Mouse (Mus musculus) midbrain, embryonic 16.5 days (tissue): ENCODE data around the gene Axdnd1. TPM values are rescaled to one million over a fixed set of nuclear protein-coding genes. Genes with fewer than 3 reads are reported as not detected.
"Not testable (repeated sequence)": the region's sequence is repeated elsewhere in the genome, so short reads cannot be mapped to it uniquely, and the experiment has no call there.

Experiments used
- ATAC-seq: fragments of 200-750 bp; cut with Nextera tagmentation; 2 replicates; pipeline ENCODE4 v1.8.0; 2017; ENCODE audit warnings: moderate TSS enrichment
- H3K27ac ChIP-seq: fragments of 300-500 bp; sonication (generic); 2 replicates; pipeline ENCODE4 v1.5.1; 2014; ENCODE audit warnings: mild to moderate bottlenecking, low read length, mixed read lengths
- H3K27me3 ChIP-seq: fragments of 300-500 bp; sonication (generic); 2 replicates; pipeline ENCODE4 v1.6.1; 2014; ENCODE audit warnings: low read depth, low read length, mixed read lengths; ENCODE audit not compliant: control insufficient read depth, insufficient read depth
- H3K36me3 ChIP-seq: fragments of 300-500 bp; sonication (generic); 2 replicates; pipeline ENCODE4 v1.6.1; 2014; ENCODE audit warnings: mild to moderate bottlenecking, low read length, moderate library complexity, mixed read lengths; ENCODE audit not compliant: control insufficient read depth, insufficient read depth
- H3K4me1 ChIP-seq: fragments of 300-500 bp; sonication (generic); 2 replicates; pipeline ENCODE4 v1.6.1; 2014; ENCODE audit warnings: mild to moderate bottlenecking, low read length, mixed read lengths; ENCODE audit not compliant: control insufficient read depth, insufficient read depth
- H3K4me2 ChIP-seq: fragments of 300-500 bp; sonication (generic); 2 replicates; pipeline ENCODE4 v1.6.1; 2014; ENCODE audit warnings: mild to moderate bottlenecking, low read length, mixed read lengths
- H3K4me3 ChIP-seq: fragments of 300-500 bp; sonication (generic); 2 replicates; pipeline ENCODE4 v1.5.1; 2014; ENCODE audit warnings: low read depth, mild to moderate bottlenecking, low read length, moderate library complexity, mixed read lengths
- H3K9ac ChIP-seq: fragments of 300-500 bp; sonication (generic); 2 replicates; pipeline ENCODE4 v1.6.1; 2014; ENCODE audit warnings: low read depth, low read length, mixed read lengths
- H3K9me3 ChIP-seq: fragments of 300-500 bp; sonication (generic); replicated peaks from 2 replicates; pipeline ENCODE4 v1.6.1; 2014; ENCODE audit warnings: mild to moderate bottlenecking, low read length, mixed read lengths; ENCODE audit not compliant: control insufficient read depth, poor library complexity, severe bottlenecking
- WGBS: fragments of 180-500 bp; shearing (Covaris S2); extraction: QIAGEN DNeasy Blood & Tissue Kit; methylation state at CpG from one replicate; pipeline ENCODE4 v1.1.7; 2014; 5-methylcytosine and 5-hydroxymethylcytosine counted together
- polyA plus RNA-seq: library from polyadenylated mRNA; unstranded; fragments of >200 nt; fragmentation: Nextera tagmentation; extraction: Ambion mirVana; gene quantifications from 2 replicates; pipeline ENCODE4 v1.2.1, GENCODE M21; 2015

The Axdnd1 gene
- polyA plus RNA-seq, 1 experiment from 2014 or later: 0.10 TPM

- Histone ChIP-seq H3K9me3 (no peaks in the 10 kb centered on the region), H3K4me1 (peaks cover 5% of the 10 kb centered on the region; the same call in 1 of the 2 replicates), H3K4me3 (no peak overlapping the region), H3K4me2 (no peak overlapping the region), H3K9ac (no peak overlapping the region), H3K27me3 (no peaks in the 10 kb centered on the region), H3K27ac (no peak overlapping the region), H3K36me3 (no peaks in the 10 kb centered on the region)
- WGBS: 88% methylated on average over 3 of the region's 3 CpGs
- no peak for ATAC-seq
Observed at GRCm38 (mm10) chr1:156424054-156424453, 3.1 kb upstream of the Axdnd1 start.

GRCm38 (mm10) chr1:156423493-156423892 is 2.5 kb upstream of the Axdnd1 start:
- H3K27ac ChIP-seq: no peak overlapping the region
- peaks cover 5% of the 10 kb centered on the region; the same call in 1 of the 2 replicates for H3K4me1 ChIP-seq
- H3K4me2 ChIP-seq: no peak overlapping the region
- no peaks in the 10 kb centered on the region for H3K27me3 ChIP-seq
- no peaks in the 10 kb centered on the region for H3K9me3 ChIP-seq
- H3K9ac ChIP-seq: no peak overlapping the region
- WGBS: 92% methylated on average over 6 of the region's 6 CpGs
- H3K36me3 ChIP-seq: no peaks in the 10 kb centered on the region
- ATAC-seq: no peak
- no peak overlapping the region for H3K4me3 ChIP-seq

DNA sequence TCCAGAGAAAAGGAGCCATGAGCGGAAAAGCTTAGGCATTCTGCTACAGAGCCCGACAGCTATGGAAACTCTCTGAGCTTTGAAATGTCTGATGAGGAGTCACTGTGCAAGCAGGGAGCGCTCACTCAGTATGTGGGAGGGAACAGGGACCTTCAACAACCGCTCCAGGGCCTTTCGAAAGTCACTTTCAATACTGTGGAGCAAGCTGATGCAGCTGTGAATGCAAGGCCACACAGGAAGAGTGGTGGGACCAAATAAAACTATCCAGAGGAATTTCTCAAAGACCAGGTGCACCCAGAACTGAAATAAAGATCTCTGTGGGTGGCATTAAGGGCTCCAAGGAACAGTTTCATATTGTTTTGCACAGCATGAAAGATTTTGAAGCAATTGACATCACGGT is 1.9 kb upstream of the Axdnd1 start:
- Histone ChIP-seq H3K9ac (no peak overlapping the region), H3K9me3 (no peaks in the 10 kb centered on the region), H3K36me3 (no peaks in the 10 kb centered on the region), H3K27me3 (no peaks in the 10 kb centered on the region), H3K4me3 (no peak overlapping the region), H3K4me2 (no peak overlapping the region), H3K4me1 (peaks cover 5% of the 10 kb centered on the region; the same call in 1 of the 2 replicates), H3K27ac (no peak overlapping the region)
- 74% methylated on average over 6 of the region's 6 CpGs for WGBS
- ATAC-seq: no peak

DNA sequence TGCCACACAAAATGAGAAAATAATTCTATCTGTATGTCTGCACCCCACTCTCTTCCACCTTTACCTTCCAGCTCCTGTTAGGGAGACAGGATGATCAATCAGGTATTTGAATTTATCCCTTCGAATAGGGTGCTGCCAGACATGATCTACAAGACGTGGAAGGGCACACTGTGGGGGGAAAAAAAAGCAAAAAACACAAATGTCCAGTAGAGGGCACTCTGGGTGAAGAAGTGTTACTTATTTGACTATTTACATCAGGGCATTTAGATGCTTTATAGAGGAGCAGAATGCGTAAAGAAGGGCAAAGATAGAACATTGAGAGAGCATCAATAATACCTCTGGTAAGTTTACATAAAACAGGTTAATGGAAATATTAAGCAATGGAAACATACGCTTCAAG is 2.8 kb downstream of the Axdnd1 start:
- no peak overlapping the region for H3K4me2 ChIP-seq
- H3K4me1 ChIP-seq: peaks cover 5% of the 10 kb centered on the region; the same call in 1 of the 2 replicates
- H3K9me3 ChIP-seq: no peaks in the 10 kb centered on the region
- no peak overlapping the region for H3K9ac ChIP-seq
- H3K4me3 ChIP-seq: no peak overlapping the region
- H3K27ac ChIP-seq: no peak overlapping the region
- WGBS: 56% methylated on average over 4 of the region's 4 CpGs
- no peaks in the 10 kb centered on the region for H3K36me3 ChIP-seq
- ATAC-seq: no peak
- no peaks in the 10 kb centered on the region for H3K27me3 ChIP-seq

GRCm38 (mm10) chr1:156408521-156408920 is 12.4 kb downstream of the Axdnd1 start:
- Histone ChIP-seq H3K9me3 (no peaks in the 10 kb centered on the region), H3K27ac (no peak overlapping the region), H3K36me3 (no peaks in the 10 kb centered on the region), H3K9ac (no peak overlapping the region), H3K4me1 (no peaks in the 10 kb centered on the region), H3K4me2 (no peak overlapping the region), H3K27me3 (no peaks in the 10 kb centered on the region), H3K4me3 (no peak overlapping the region)
- ATAC-seq: no peak
- 65% methylated on average over 4 of the region's 4 CpGs for WGBS

- H3K4me2 ChIP-seq: no peak overlapping the region
- no peaks in the 10 kb centered on the region for H3K9me3 ChIP-seq
- no peaks in the 10 kb centered on the region for H3K36me3 ChIP-seq
- H3K27ac ChIP-seq: no peak overlapping the region
- 78% methylated on average over 3 of the region's 3 CpGs for WGBS
- no peaks in the 10 kb centered on the region for H3K4me1 ChIP-seq
- H3K9ac ChIP-seq: no peak overlapping the region
- no peaks in the 10 kb centered on the region for H3K27me3 ChIP-seq
- H3K4me3 ChIP-seq: no peak overlapping the region
- ATAC-seq: no peak
Observed at GRCm38 (mm10) chr1:156408004-156408403, 13.0 kb downstream of the Axdnd1 start.

GRCm38 (mm10) chr1:156403251-156403650 is 17.7 kb downstream of the Axdnd1 start:
- Histone ChIP-seq H3K4me3 (no peak overlapping the region), H3K27me3 (no peaks in the 10 kb centered on the region), H3K9ac (no peak overlapping the region), H3K4me1 (no peaks in the 10 kb centered on the region), H3K27ac (no peak overlapping the region), H3K9me3 (no peaks in the 10 kb centered on the region), H3K36me3 (no peaks in the 10 kb centered on the region), H3K4me2 (no peak overlapping the region)
- ATAC-seq: no peak
- WGBS: 41% methylated on average over 10 of the region's 10 CpGs

DNA sequence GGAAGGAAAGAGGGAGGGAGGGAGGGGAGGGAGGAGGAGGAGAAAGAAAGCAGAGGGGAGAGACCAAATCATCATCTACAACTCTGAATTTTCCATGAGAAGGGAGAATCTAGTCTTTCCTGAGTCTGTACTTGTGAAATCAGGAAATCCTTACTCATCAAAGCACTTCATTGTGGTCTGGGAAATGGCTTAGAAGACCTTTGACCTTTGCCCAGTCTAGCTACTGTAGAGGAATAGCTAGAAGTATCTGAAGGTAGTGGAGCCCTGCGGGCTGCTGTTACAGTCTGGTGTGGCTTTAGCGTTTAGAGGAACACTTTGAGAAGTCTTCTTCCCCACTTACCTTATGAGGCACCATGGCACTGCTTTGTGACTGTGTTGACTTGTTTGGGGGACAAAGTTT is 18.5 kb downstream of the Axdnd1 start:
- H3K36me3 ChIP-seq: no peaks in the 10 kb centered on the region
- WGBS: 70% methylated on average over 2 of the region's 2 CpGs
- no peaks in the 10 kb centered on the region for H3K4me1 ChIP-seq
- no peak overlapping the region for H3K27ac ChIP-seq
- H3K4me3 ChIP-seq: no peak overlapping the region
- H3K4me2 ChIP-seq: no peak overlapping the region
- no peak overlapping the region for H3K9ac ChIP-seq
- no peaks in the 10 kb centered on the region for H3K27me3 ChIP-seq
- no peaks in the 10 kb centered on the region for H3K9me3 ChIP-seq
- no peak for ATAC-seq

- not testable (repeated sequence) for H3K27ac ChIP-seq, H3K27me3 ChIP-seq, ATAC-seq, H3K9ac ChIP-seq, H3K4me2 ChIP-seq, H3K36me3 ChIP-seq, H3K4me1 ChIP-seq, H3K4me3 ChIP-seq, H3K9me3 ChIP-seq
- WGBS: 74% methylated on average over 3 of the region's 3 CpGs
Observed at GRCm38 (mm10) chr1:156400159-156400558, 20.8 kb downstream of the Axdnd1 start.

- Histone ChIP-seq H3K4me1 (no peaks in the 10 kb centered on the region), H3K9ac (no peak overlapping the region), H3K27me3 (no peaks in the 10 kb centered on the region), H3K27ac (no peak overlapping the region), H3K36me3 (no peaks in the 10 kb centered on the region), H3K4me3 (no peak overlapping the region), H3K9me3 (no peaks in the 10 kb centered on the region), H3K4me2 (no peak overlapping the region)
- no peak for ATAC-seq
- 88% methylated on average over 4 of the region's 4 CpGs for WGBS
Observed at GRCm38 (mm10) chr1:156393148-156393547, 27.8 kb downstream of the Axdnd1 start.
